Mouse (Mus musculus): ENCODE results near the gene Adam8.

GRCm38 (mm10) chr7:139957958-139958357 is 34.4 kb downstream of the Adam8 start:
- TF ChIP-seq CTCF (IDR thresholded peaks at IDR 0.05; ENCODE audit: borderline replicate concordance, insufficient read depth, low read length): no peak
- no peak for TF ChIP-seq POLR2A (IDR thresholded peaks at IDR 0.05; ENCODE audit: low read depth, low read length)
